Mouse (Mus musculus): ENCODE data around the gene Nr2c2ap. TPM values are rescaled to one million over a fixed set of nuclear protein-coding genes. Genes with fewer than 3 reads are reported as not detected.

The Nr2c2ap gene
- total and polyA plus RNA-seq, 3 experiments, result 5.5 to 7.6 (median 7.0) TPM

DNA sequence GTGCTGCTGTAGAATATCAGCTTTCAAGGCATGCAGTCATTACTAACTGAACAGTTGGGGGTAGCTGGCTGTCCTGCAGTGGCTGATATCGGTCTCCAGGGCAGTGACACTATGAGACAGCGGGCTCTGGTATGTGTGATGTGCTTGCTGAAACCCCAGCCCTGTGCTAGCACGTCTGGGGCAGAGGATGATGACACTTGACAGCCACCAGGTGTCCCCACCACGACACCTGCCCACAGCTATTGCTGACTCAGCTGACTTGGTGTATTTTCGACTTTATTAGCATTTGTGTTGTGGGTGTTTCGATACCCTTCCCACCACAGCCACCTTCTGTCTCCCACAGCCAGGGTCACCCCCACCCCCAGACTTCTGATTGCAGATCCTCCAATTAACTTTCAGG lies 26.6 kb upstream of the Nr2c2ap start:
- H3K4me3 ChIP-seq, result no peak overlapping the region
- no peaks in the 10 kb centered on the region for H3K4me1 ChIP-seq (ENCODE audit: control insufficient read depth, insufficient read depth, low read length)
- peak; percentile 45 to 56 for DNase-seq
- WGBS, result 11% methylated on average over 6 of the region's 6 CpGs
- H3K9ac ChIP-seq (ENCODE audit: low read depth, low read length), result no peak overlapping the region
- H3K36me3 ChIP-seq (ENCODE audit: control insufficient read depth, insufficient read depth, low read length), result no peaks in the 10 kb centered on the region
- no peaks in the 10 kb centered on the region for H3K79me2 ChIP-seq (replicated peaks; ENCODE audit: control insufficient read depth, insufficient read depth, low read length)
- H3K27me3 ChIP-seq (ENCODE audit: control insufficient read depth, insufficient read depth, low read length), result no peaks in the 10 kb centered on the region
- no peak overlapping the region for H3K27ac ChIP-seq
- intact Hi-C loops (cut with DNase I), result loop anchor here (1.0 kb wide), 2 partner anchors 62 to 119 kb away; no protein-coding TSS in a partner anchor
- TF ChIP-seq CTCF (IDR thresholded peaks at IDR 0.05) (peak; percentile 81), EP300 (IDR thresholded peaks at IDR 0.05; ENCODE audit: insufficient read depth, low read depth, low read length) (no peak), POLR2A (IDR thresholded peaks at IDR 0.05; ENCODE audit: insufficient read depth, low read depth, low read length) (no peak)

DNA sequence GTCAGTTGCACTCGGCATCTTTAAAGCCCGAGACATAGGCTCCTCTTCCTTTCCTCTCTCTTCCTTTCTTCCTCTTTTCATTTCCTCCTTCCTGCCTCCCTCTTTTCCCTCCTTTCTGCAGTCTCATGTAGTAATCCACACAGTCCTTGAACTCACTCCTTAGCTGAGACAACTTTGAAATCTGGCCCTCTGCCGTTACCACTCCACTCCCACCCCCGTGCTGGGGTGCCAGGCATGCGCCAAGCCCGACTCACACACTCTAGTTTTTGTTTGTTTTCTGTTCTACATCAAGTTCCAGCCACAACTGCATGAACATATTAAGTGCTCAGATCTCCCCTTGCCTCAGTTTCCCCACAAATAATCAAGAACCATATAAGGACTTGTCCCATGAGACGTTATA lies 26.2 kb upstream of the Nr2c2ap start:
- WGBS, result 64% methylated on average over 7 of the region's 7 CpGs
- H3K79me2 ChIP-seq (replicated peaks; ENCODE audit: control insufficient read depth, insufficient read depth, low read length), result no peaks in the 10 kb centered on the region
- DNase-seq, result no peak
- intact Hi-C loops (cut with DNase I), result loop anchor here (1.0 kb wide), 2 partner anchors 61 to 118 kb away; no protein-coding TSS in a partner anchor
- H3K27ac ChIP-seq, result no peak overlapping the region
- no peak overlapping the region for H3K9ac ChIP-seq (ENCODE audit: low read depth, low read length)
- no peak overlapping the region for H3K4me3 ChIP-seq
- TF ChIP-seq EP300 (IDR thresholded peaks at IDR 0.05; ENCODE audit: insufficient read depth, low read depth, low read length) (no peak), POLR2A (IDR thresholded peaks at IDR 0.05; ENCODE audit: insufficient read depth, low read depth, low read length) (no peak), CTCF (IDR thresholded peaks at IDR 0.05) (no peak)
- no peaks in the 10 kb centered on the region for H3K4me1 ChIP-seq (ENCODE audit: control insufficient read depth, insufficient read depth, low read length)
- H3K27me3 ChIP-seq (ENCODE audit: control insufficient read depth, insufficient read depth, low read length), result no peaks in the 10 kb centered on the region
- no peaks in the 10 kb centered on the region for H3K36me3 ChIP-seq (ENCODE audit: control insufficient read depth, insufficient read depth, low read length)

DNA sequence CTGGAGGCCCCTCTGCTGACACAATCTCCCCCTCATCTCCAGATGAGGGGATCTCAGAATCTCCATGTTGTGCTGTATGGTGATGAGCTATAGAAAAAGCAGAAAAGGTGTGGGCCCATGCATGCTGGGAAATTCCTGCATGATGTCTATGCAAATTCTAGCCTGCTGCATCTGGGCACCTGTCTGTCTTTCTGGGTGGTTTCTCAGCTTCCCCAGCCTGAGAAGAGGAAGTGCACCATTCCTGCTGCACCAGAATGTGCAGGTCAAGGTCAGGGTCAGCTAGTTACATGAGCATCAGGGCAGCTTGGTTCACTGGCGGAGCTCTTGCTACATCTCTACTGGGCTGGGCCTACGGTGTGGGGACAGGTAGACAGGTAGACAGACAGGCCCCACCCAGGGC lies 20.7 kb upstream of the Nr2c2ap start:
- Histone ChIP-seq H3K27me3 (ENCODE audit: control insufficient read depth, insufficient read depth, low read length) (peaks cover 9% of the 10 kb centered on the region; the same call in 1 of the 2 replicates), H3K36me3 (ENCODE audit: control insufficient read depth, insufficient read depth, low read length) (no peaks in the 10 kb centered on the region), H3K4me1 (ENCODE audit: control insufficient read depth, insufficient read depth, low read length) (no peaks in the 10 kb centered on the region), H3K79me2 (replicated peaks; ENCODE audit: control insufficient read depth, insufficient read depth, low read length) (no peaks in the 10 kb centered on the region), H3K4me3 (no peak overlapping the region), H3K9ac (ENCODE audit: low read depth, low read length) (no peak overlapping the region), H3K27ac (no peak overlapping the region)
- no peak for DNase-seq
- intact Hi-C loops (cut with DNase I), result no loop called here
- 97% methylated on average over 2 of the region's 2 CpGs for WGBS
- TF ChIP-seq EP300 (IDR thresholded peaks at IDR 0.05; ENCODE audit: insufficient read depth, low read depth, low read length) (no peak), CTCF (IDR thresholded peaks at IDR 0.05) (no peak)

- intact Hi-C loops (cut with DNase I), result no loop called here
- no peak overlapping the region for H3K4me3 ChIP-seq
- no peak overlapping the region for H3K27ac ChIP-seq
- H3K9ac ChIP-seq (ENCODE audit: low read depth, low read length), result no peak overlapping the region
- no peaks in the 10 kb centered on the region for H3K36me3 ChIP-seq (ENCODE audit: control insufficient read depth, insufficient read depth, low read length)
- H3K79me2 ChIP-seq (replicated peaks; ENCODE audit: control insufficient read depth, insufficient read depth, low read length), result no peaks in the 10 kb centered on the region
- DNase-seq, result no peak
- no peak for TF ChIP-seq CTCF (IDR thresholded peaks at IDR 0.05)
- no peak for TF ChIP-seq EP300 (IDR thresholded peaks at IDR 0.05; ENCODE audit: insufficient read depth, low read depth, low read length)
- no peak for TF ChIP-seq POLR2A (IDR thresholded peaks at IDR 0.05; ENCODE audit: insufficient read depth, low read depth, low read length)
- H3K4me1 ChIP-seq (ENCODE audit: control insufficient read depth, insufficient read depth, low read length), result no peaks in the 10 kb centered on the region
- peaks cover 9% of the 10 kb centered on the region; the same call in 1 of the 2 replicates for H3K27me3 ChIP-seq (ENCODE audit: control insufficient read depth, insufficient read depth, low read length)
- 48% methylated on average over 23 of the region's 23 CpGs for WGBS
Observed at GRCm38 (mm10) chr8:70111192-70111795, 19.8 kb upstream of the Nr2c2ap start.

- no peaks in the 10 kb centered on the region for H3K79me2 ChIP-seq (replicated peaks; ENCODE audit: control insufficient read depth, insufficient read depth, low read length)
- 9% methylated on average over 43 of the region's 43 CpGs for WGBS
- TF ChIP-seq POLR2A (IDR thresholded peaks at IDR 0.05; ENCODE audit: insufficient read depth, low read depth, low read length), result no peak
- TF ChIP-seq CTCF (IDR thresholded peaks at IDR 0.05), result no peak
- no peak for TF ChIP-seq EP300 (IDR thresholded peaks at IDR 0.05; ENCODE audit: insufficient read depth, low read depth, low read length)
- H3K9ac ChIP-seq (ENCODE audit: low read depth, low read length), result no peak overlapping the region
- DNase-seq, result no peak
- H3K36me3 ChIP-seq (ENCODE audit: control insufficient read depth, insufficient read depth, low read length), result no peaks in the 10 kb centered on the region
- no peak overlapping the region for H3K27ac ChIP-seq
- H3K4me3 ChIP-seq, result no peak overlapping the region
- intact Hi-C loops (cut with DNase I), result no loop called here
- peaks cover 9% of the 10 kb centered on the region; the same call in 1 of the 2 replicates for H3K27me3 ChIP-seq (ENCODE audit: control insufficient read depth, insufficient read depth, low read length)
- no peaks in the 10 kb centered on the region for H3K4me1 ChIP-seq (ENCODE audit: control insufficient read depth, insufficient read depth, low read length)
Observed at GRCm38 (mm10) chr8:70112401-70113016, 18.6 kb upstream of the Nr2c2ap start.

DNA sequence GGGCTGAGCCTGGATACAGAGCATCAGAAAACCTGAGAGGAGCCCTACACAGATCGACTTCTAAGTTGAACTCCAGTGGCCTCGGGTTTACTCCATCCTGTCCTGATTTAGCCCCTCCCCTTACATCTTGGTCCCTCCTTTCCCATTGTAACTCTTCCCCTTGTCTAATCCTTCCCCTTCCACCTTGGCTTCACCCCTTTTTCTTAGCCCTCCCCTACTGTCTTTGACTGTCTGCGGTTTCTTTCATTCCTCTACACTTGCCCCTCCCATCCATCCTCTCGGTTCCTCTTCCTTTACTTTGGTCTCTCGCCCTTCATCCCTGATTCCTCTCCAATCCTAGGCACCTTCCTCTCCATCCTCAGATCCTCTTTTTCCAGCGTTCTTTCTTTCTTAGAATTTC lies 16.6 kb upstream of the Nr2c2ap start:
- TF ChIP-seq CTCF (IDR thresholded peaks at IDR 0.05), result no peak
- TF ChIP-seq EP300 (IDR thresholded peaks at IDR 0.05; ENCODE audit: insufficient read depth, low read depth, low read length), result no peak
- no peak for TF ChIP-seq POLR2A (IDR thresholded peaks at IDR 0.05; ENCODE audit: insufficient read depth, low read depth, low read length)
- Histone ChIP-seq H3K36me3 (ENCODE audit: control insufficient read depth, insufficient read depth, low read length) (no peaks in the 10 kb centered on the region), H3K4me3 (no peak overlapping the region), H3K79me2 (replicated peaks; ENCODE audit: control insufficient read depth, insufficient read depth, low read length) (no peaks in the 10 kb centered on the region), H3K9ac (ENCODE audit: low read depth, low read length) (no peak overlapping the region), H3K4me1 (ENCODE audit: control insufficient read depth, insufficient read depth, low read length) (no peaks in the 10 kb centered on the region), H3K27ac (no peak overlapping the region), H3K27me3 (ENCODE audit: control insufficient read depth, insufficient read depth, low read length) (peaks cover 11% of the 10 kb centered on the region; the same call in 1 of the 2 replicates)
- WGBS, result 21% methylated on average over 6 of the region's 6 CpGs
- DNase-seq, result no peak
- intact Hi-C loops (cut with DNase I), result no loop called here
